Mouse (Mus musculus) midbrain, embryonic 13.5 days (tissue): Measurements from ENCODE around the gene Uvrag. TPM values are rescaled to one million over a fixed set of nuclear protein-coding genes. Genes with fewer than 3 reads are reported as not detected.
A peak's percentile ranks its signal among the peaks of the same experiment; 100 is the strongest.
"Not testable (repeated sequence)": the region's sequence is repeated elsewhere in the genome, so short reads cannot be mapped to it uniquely, and the experiment has no call there.

ENCODE experiments used
- ATAC-seq: fragments of 200-750 bp; cut with Nextera tagmentation; 2 replicates; pipeline ENCODE4 v1.8.0; 2017; ENCODE audit warnings: mild to moderate bottlenecking, moderate TSS enrichment, moderate library complexity
- H3K27ac ChIP-seq: fragments of 300-500 bp; sonication (generic); 2 replicates; pipeline ENCODE4 v1.5.1; 2015; ENCODE audit warnings: inconsistent platforms, mild to moderate bottlenecking, moderate library complexity
- H3K27me3 ChIP-seq: fragments of 300-500 bp; sonication (generic); 2 replicates; pipeline ENCODE4 v1.6.1; 2015; ENCODE audit warnings: mild to moderate bottlenecking, inconsistent platforms
- H3K36me3 ChIP-seq: fragments of 300-500 bp; sonication (generic); 2 replicates; pipeline ENCODE4 v1.6.1; 2015; ENCODE audit warnings: mild to moderate bottlenecking, inconsistent platforms
- H3K4me1 ChIP-seq: fragments of 300-500 bp; sonication (generic); replicated peaks from 2 replicates; pipeline ENCODE4 v1.6.1; 2015; ENCODE audit warnings: inconsistent platforms
- H3K4me2 ChIP-seq: fragments of 300-500 bp; sonication (generic); replicated peaks from 2 replicates; pipeline ENCODE4 v1.6.1; 2015; ENCODE audit warnings: moderate library complexity, mild to moderate bottlenecking, inconsistent platforms
- H3K4me3 ChIP-seq: fragments of 300-500 bp; sonication (generic); replicated peaks from 2 replicates; pipeline ENCODE4 v1.5.1; 2015; ENCODE audit warnings: mild to moderate bottlenecking, inconsistent platforms
- H3K9ac ChIP-seq: fragments of 300-500 bp; sonication (generic); replicated peaks from 2 replicates; pipeline ENCODE4 v1.6.1; 2015; ENCODE audit warnings: mild to moderate bottlenecking, inconsistent platforms
- H3K9me3 ChIP-seq: fragments of 300-500 bp; sonication (generic); 2 replicates; pipeline ENCODE4 v1.6.1; 2016; ENCODE audit warnings: mild to moderate bottlenecking, inconsistent platforms
- WGBS: fragments of 180-500 bp; shearing (Covaris S2); methylation state at CpG from one replicate; pipeline ENCODE4 v1.1.7; 2015; 5-methylcytosine and 5-hydroxymethylcytosine counted together
- polyA plus RNA-seq: library from polyadenylated mRNA; unstranded; fragments of >200 nt; fragmentation: Nextera tagmentation; extraction: Ambion mirVana; gene quantifications from 2 replicates; pipeline ENCODE4 v1.2.1, GENCODE M21; 2015

Gene Uvrag
- polyA plus RNA-seq, 1 experiment from 2014 or later, result 13.1 TPM

DNA sequence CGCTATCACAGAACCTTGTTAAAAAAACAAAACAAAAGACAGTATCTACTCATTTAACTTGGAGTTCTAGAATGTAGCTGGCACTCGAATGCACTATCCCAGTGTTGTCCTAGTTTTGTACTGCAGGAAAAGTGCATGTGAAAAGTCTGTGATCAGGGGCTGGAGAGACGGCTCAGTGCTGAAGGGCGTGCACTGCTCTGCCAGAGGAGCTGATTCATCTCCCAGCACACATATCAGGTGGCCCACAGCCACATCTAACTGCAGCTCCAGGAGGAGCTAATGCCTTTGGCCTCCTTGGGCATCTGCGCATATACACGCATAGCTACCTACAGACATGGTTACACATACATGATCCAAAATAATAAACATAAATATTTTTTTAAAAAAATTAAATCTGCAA is 159.5 kb downstream of the Uvrag start:
- Histone ChIP-seq H3K9ac (no peak overlapping the region), H3K4me3 (no peak overlapping the region), H3K27me3 (peaks cover under 1% of the 10 kb centered on the region; the same call in 1 of the 2 replicates), H3K36me3 (no peaks in the 10 kb centered on the region), H3K4me2 (no peak overlapping the region), H3K4me1 (peaks cover 17% of the 10 kb centered on the region; the same call in 1 of the 2 replicates), H3K27ac (no peak overlapping the region), H3K9me3 (no peaks in the 10 kb centered on the region)
- ATAC-seq, result no peak
- WGBS, result 89% methylated on average over 6 of the region's 6 CpGs

DNA sequence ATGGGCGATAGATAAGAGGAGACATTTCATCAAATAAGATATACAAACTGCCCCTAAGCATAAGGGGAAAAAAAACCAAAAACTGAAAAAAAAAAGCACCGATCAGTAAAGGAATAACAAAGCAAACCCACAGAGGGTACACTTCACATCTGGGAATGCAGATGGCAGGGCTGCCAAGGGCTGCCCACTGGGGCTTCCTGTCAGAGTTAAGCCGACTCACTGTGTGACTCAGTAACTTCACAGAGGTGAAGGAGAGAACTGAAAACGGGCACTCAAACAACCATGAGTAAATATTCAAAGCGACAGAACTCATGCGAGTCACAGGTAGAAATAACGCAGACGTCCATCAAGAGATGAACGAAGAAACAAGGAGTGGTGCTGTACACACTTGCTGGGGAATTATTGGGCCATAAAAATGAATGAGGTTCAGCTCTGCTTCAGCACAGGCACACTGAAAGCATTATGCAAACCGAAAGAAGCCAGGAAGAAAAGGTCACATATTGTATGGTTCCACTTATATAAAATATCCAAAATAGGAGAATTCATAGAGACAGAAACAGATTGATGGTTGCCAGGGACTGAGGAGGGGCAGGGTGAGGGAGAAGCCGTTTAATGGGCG is 164.0 kb downstream of the Uvrag start:
- Histone ChIP-seq H3K27me3 (peaks cover 2% of the 10 kb centered on the region; the same call in 1 of the 2 replicates), H3K4me3 (no peak overlapping the region), H3K4me1 (peaks cover 13% of the 10 kb centered on the region), H3K4me2 (no peak overlapping the region), H3K9me3 (no peaks in the 10 kb centered on the region), H3K9ac (no peak overlapping the region), H3K36me3 (no peaks in the 10 kb centered on the region), H3K27ac (no peak overlapping the region)
- WGBS, result 85% methylated on average over 12 of the region's 12 CpGs
- no peak for ATAC-seq

DNA sequence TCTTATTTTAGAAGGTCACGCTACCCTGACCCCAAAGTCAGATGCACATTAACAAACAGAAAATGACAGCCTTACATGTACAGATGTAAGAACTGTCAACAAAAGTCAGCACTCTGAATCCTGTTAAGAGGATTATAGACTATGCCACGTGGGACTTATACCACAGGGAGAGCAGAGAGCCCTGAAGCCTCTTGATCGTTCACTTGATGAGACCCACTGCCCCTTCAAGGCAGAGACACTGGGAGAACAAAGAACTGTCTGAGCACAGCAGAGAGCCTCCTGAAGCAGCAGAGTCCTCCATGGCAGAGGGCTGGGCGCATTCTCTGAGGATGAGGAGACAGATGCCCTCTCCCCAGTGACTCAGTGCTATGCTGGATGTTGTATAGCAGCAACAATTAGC is 166.4 kb downstream of the Uvrag start:
- H3K27ac ChIP-seq, result peak overlapping the region; percentile 44
- H3K4me2 ChIP-seq, result no peak overlapping the region
- no peak overlapping the region for H3K4me3 ChIP-seq
- H3K27me3 ChIP-seq, result peaks cover 2% of the 10 kb centered on the region; the same call in 1 of the 2 replicates
- no peaks in the 10 kb centered on the region for H3K9me3 ChIP-seq
- 14% methylated on average over 4 of the region's 4 CpGs for WGBS
- H3K36me3 ChIP-seq, result no peaks in the 10 kb centered on the region
- no peak overlapping the region for H3K9ac ChIP-seq
- ATAC-seq, result peak; percentile 79
- peaks cover 18% of the 10 kb centered on the region for H3K4me1 ChIP-seq

- Histone ChIP-seq H3K9ac (no peak overlapping the region), H3K27me3 (peaks cover 9% of the 10 kb centered on the region; the same call in 1 of the 2 replicates), H3K27ac (no peak overlapping the region), H3K9me3 (no peaks in the 10 kb centered on the region), H3K4me1 (peaks cover 37% of the 10 kb centered on the region), H3K4me3 (no peak overlapping the region), H3K36me3 (no peaks in the 10 kb centered on the region), H3K4me2 (no peak overlapping the region)
- 84% methylated on average over 5 of the region's 5 CpGs for WGBS
- ATAC-seq, result no peak
Measured at GRCm38 (mm10) chr7:98970721-98971120, 170.2 kb downstream of the Uvrag start.

- Histone ChIP-seq H3K27ac (no peak overlapping the region), H3K9ac (no peak overlapping the region), H3K36me3 (no peaks in the 10 kb centered on the region), H3K9me3 (no peaks in the 10 kb centered on the region), H3K4me3 (no peak overlapping the region), H3K27me3 (peaks cover 9% of the 10 kb centered on the region; the same call in 1 of the 2 replicates), H3K4me1 (peaks cover 29% of the 10 kb centered on the region), H3K4me2 (no peak overlapping the region)
- ATAC-seq, result no peak
- 57% methylated on average over 8 of the region's 8 CpGs for WGBS
Measured at GRCm38 (mm10) chr7:98968741-98969395, 172.1 kb downstream of the Uvrag start.

GRCm38 (mm10) chr7:98968082-98968674 is 172.8 kb downstream of the Uvrag start:
- peak; percentile 53; the same call in 1 of the 2 replicates for ATAC-seq
- no peaks in the 10 kb centered on the region for H3K9me3 ChIP-seq
- H3K4me2 ChIP-seq, result peak overlapping the region; percentile 44
- WGBS, result 3% methylated on average over 16 of the region's 16 CpGs
- H3K36me3 ChIP-seq, result no peaks in the 10 kb centered on the region
- no peak overlapping the region for H3K27ac ChIP-seq
- H3K9ac ChIP-seq, result peak overlapping the region; percentile 58
- peaks cover 9% of the 10 kb centered on the region; the same call in 1 of the 2 replicates for H3K27me3 ChIP-seq
- peak overlapping the region; percentile 14 for H3K4me3 ChIP-seq
- peaks cover 29% of the 10 kb centered on the region for H3K4me1 ChIP-seq

- no peak overlapping the region for H3K4me3 ChIP-seq
- ATAC-seq, result peak; percentile 9; the same call in 1 of the 2 replicates
- H3K36me3 ChIP-seq, result no peaks in the 10 kb centered on the region
- H3K27ac ChIP-seq, result no peak overlapping the region
- peaks cover 29% of the 10 kb centered on the region for H3K4me1 ChIP-seq
- WGBS, result 39% methylated on average over 7 of the region's 7 CpGs
- no peaks in the 10 kb centered on the region for H3K9me3 ChIP-seq
- H3K27me3 ChIP-seq, result peaks cover 9% of the 10 kb centered on the region; the same call in 1 of the 2 replicates
- peak overlapping the region; percentile 44 for H3K4me2 ChIP-seq
- H3K9ac ChIP-seq, result no peak overlapping the region
Measured at GRCm38 (mm10) chr7:98967672-98968071, 173.3 kb downstream of the Uvrag start.

DNA sequence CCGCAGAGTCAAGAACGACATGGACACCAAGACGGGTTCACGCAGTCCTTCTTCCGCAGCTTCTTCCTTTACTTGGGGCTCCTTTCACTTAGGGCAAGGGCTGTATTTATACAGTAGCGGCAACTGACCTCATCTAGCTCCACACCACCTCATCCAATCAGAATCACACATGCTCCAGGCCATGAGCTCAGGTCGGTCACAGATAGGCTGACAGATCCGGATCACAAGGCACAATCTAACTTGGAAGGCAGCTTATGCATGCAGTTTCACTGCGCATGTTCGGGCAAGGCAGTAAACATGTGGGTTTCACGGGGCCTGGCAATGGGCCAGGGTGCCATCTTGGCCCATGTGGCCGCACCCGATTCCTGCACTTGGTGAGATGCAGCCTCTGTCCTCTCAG is 177.4 kb downstream of the Uvrag start:
- H3K9me3 ChIP-seq, H3K4me3 ChIP-seq, ATAC-seq, H3K9ac ChIP-seq, H3K36me3 ChIP-seq, H3K4me2 ChIP-seq, H3K27ac ChIP-seq, H3K27me3 ChIP-seq: not testable (repeated sequence)
- WGBS, result 94% methylated on average over 13 of the region's 13 CpGs
- H3K4me1 ChIP-seq, result peaks cover 16% of the 10 kb centered on the region

DNA sequence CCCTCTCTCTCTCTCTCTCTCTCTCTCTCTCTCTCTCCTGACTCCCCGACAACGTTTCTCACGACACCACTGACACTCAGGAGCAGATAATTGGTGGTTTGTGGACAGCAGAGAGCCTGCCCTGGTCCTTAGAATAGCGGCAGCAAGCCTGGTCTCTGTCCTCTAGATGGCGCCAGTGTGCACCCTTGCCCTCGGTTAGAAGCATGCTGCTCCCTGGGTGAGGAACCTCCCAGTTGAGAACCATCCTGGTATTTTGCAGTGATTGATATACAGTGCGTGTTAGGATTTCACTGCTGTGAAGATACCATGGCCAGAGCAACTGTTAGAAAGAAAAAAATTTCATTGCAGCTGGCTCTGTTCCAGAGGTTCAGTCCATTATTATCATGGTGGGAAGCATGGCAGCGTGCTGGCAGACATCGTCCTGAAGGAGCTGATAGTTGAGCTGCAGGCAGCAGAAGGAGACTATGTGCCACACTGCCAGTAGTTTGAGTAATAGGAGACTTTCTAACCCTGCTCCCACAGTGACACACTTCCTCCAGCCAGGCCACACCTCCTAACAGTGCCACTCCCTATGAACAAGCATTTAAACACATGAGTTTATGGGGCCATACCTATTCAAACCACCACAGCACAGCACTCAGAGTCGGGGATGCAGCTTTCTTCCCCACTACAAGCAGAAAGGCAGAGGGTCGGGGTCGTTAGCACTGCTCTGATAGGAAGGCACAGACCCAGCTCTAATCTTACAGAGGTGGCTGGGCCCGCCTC is 178.2 kb downstream of the Uvrag start:
- Histone ChIP-seq H3K9me3 (no peaks in the 10 kb centered on the region), H3K36me3 (no peaks in the 10 kb centered on the region), H3K4me3 (no peak overlapping the region), H3K27me3 (0 out of 2 replicates have a peak, but pooled peaks cover 3% of the 10 kb centered on the region), H3K27ac (no peak overlapping the region), H3K4me1 (peaks cover 12% of the 10 kb centered on the region), H3K9ac (no peak overlapping the region), H3K4me2 (no peak overlapping the region)
- 44% methylated on average over 13 of the region's 13 CpGs for WGBS
- peak; percentile 83 for ATAC-seq

GRCm38 (mm10) chr7:98962074-98962473 is 178.9 kb downstream of the Uvrag start:
- H3K36me3 ChIP-seq, result no peaks in the 10 kb centered on the region
- ATAC-seq, result no peak
- H3K9me3 ChIP-seq, result no peaks in the 10 kb centered on the region
- H3K4me1 ChIP-seq, result peaks cover 5% of the 10 kb centered on the region
- 0 out of 2 replicates have a peak, but pooled peaks cover 3% of the 10 kb centered on the region for H3K27me3 ChIP-seq
- H3K9ac ChIP-seq, result no peak overlapping the region
- no peak overlapping the region for H3K27ac ChIP-seq
- H3K4me2 ChIP-seq, result no peak overlapping the region
- no peak overlapping the region for H3K4me3 ChIP-seq
- 83% methylated on average over 11 of the region's 11 CpGs for WGBS

GRCm38 (mm10) chr7:98960274-98960673 is 180.7 kb downstream of the Uvrag start:
- Histone ChIP-seq H3K36me3 (no peaks in the 10 kb centered on the region), H3K4me2 (no peak overlapping the region), H3K27me3 (no peaks in the 10 kb centered on the region), H3K9ac (no peak overlapping the region), H3K27ac (no peak overlapping the region), H3K4me1 (peaks cover 9% of the 10 kb centered on the region), H3K4me3 (no peak overlapping the region), H3K9me3 (no peaks in the 10 kb centered on the region)
- WGBS, result 78% methylated on average over 8 of the region's 8 CpGs
- no peak for ATAC-seq

DNA sequence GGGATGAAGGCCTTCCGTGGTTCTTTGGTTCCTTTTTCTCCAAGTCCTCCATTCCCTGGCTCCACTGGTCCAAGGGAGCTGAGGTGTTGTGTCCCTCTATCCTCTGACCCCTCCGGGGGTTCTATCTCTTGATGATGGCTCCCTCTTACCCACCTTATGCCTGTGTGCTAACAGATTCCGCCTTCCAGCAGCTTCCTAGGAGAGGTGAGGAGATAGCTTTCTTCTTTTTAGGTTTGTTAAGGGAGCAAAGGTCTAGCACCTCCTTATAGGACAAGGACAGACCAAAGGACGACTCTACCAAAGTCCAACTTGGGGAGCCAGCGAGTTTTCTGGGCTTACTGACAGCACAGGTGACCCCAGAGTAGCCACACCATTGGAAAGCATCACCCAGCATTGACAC is 181.7 kb downstream of the Uvrag start:
- no peak overlapping the region for H3K27ac ChIP-seq
- WGBS, result 93% methylated on average over 5 of the region's 5 CpGs
- no peak overlapping the region for H3K9ac ChIP-seq
- ATAC-seq, result no peak
- H3K36me3 ChIP-seq, result no peaks in the 10 kb centered on the region
- H3K4me1 ChIP-seq, result peaks cover 11% of the 10 kb centered on the region
- no peak overlapping the region for H3K4me3 ChIP-seq
- H3K9me3 ChIP-seq, result no peaks in the 10 kb centered on the region
- no peaks in the 10 kb centered on the region for H3K27me3 ChIP-seq
- H3K4me2 ChIP-seq, result no peak overlapping the region
